Mouse (Mus musculus) MEL (cell line): ENCODE measurements at regions not wholly inside any gene's neighbourhood (a gene's known extent, or its start where the extent isn't known, plus 50 kb on each side); places are given as distances from the start of the nearest gene placed in this dataset.

Source experiments
- DNase-seq: peaks from one replicate; pipeline ENCODE4 v3.0.0; 2011; ENCODE audit warnings: low read depth, low spot score
- H3K27ac ChIP-seq: 2 replicates; pipeline ENCODE4 v1.5.1; 2012; ENCODE audit warnings: low read depth, mild to moderate bottlenecking, control low read depth, low read length, moderate library complexity; ENCODE audit not compliant: control insufficient read depth
- H3K27me3 ChIP-seq, 2 experiments: fragments of 150-350 bp in 1 of 2; sonication (generic) in 1 of 2; 2 replicates each; pipeline ENCODE4 v1.6.1; 2012; ENCODE audit warnings: low read length in 2 of 2, mild to moderate bottlenecking in 2 of 2, improper control_type of control experiment in 1 of 2, moderate library complexity in 1 of 2; ENCODE audit not compliant: insufficient read depth in 2 of 2, control insufficient read depth in 1 of 2
- H3K36me3 ChIP-seq, 2 experiments: 2 replicates each; pipeline ENCODE4 v1.6.1; 2012 to 2014; ENCODE audit warnings: low read length in 2 of 2, improper control_type of control experiment in 1 of 2, inconsistent platforms in 1 of 2, mild to moderate bottlenecking in 1 of 2; ENCODE audit not compliant: insufficient read depth in 2 of 2, control insufficient read depth in 1 of 2
- H3K4me1 ChIP-seq, 2 experiments: fragments of 150-350 bp in 1 of 2; sonication (generic) in 1 of 2; 2 replicates each; pipeline ENCODE4 v1.6.1; 2012; ENCODE audit warnings: low read length in 2 of 2, improper control_type of control experiment in 1 of 2, mild to moderate bottlenecking in 1 of 2; ENCODE audit not compliant: insufficient read depth in 2 of 2, control insufficient read depth in 1 of 2
- H3K4me3 ChIP-seq, 2 experiments: fragments of 150-350 bp in 1 of 2; sonication (generic) in 1 of 2; 2 replicates each; pipeline ENCODE4 v1.5.1; 2012; ENCODE audit warnings: low read depth in 2 of 2, low read length in 2 of 2, mild to moderate bottlenecking in 2 of 2, moderate library complexity in 2 of 2, control low read depth in 1 of 2, improper control_type of control experiment in 1 of 2; ENCODE audit not compliant: control insufficient read depth in 1 of 2, insufficient read depth in 1 of 2
- H3K79me2 ChIP-seq: 2 replicates; pipeline ENCODE4 v1.6.1; 2012; ENCODE audit warnings: mild to moderate bottlenecking, low read length, moderate library complexity; ENCODE audit not compliant: control insufficient read depth, poor library complexity, insufficient read depth
- H3K9ac ChIP-seq: 2 replicates; pipeline ENCODE4 v1.6.1; 2012; ENCODE audit warnings: low read depth, mild to moderate bottlenecking, control low read depth, low read length, moderate library complexity; ENCODE audit not compliant: control insufficient read depth, poor library complexity, severe bottlenecking
- H3K9me3 ChIP-seq: fragments of 150-350 bp; sonication (generic); replicated peaks from 2 replicates; pipeline ENCODE4 v1.6.1; 2012; ENCODE audit warnings: mild to moderate bottlenecking, low read length, improper control_type of control experiment, moderate library complexity; ENCODE audit not compliant: insufficient read depth
- BHLHE40 ChIP-seq: IDR thresholded peaks from 2 replicates; pipeline ENCODE4 v1.6.1; 2012; ENCODE audit warnings: low read depth, mild to moderate bottlenecking, inconsistent platforms, low read length, improper control_type of control experiment, borderline replicate concordance
- CTCF ChIP-seq, 3 experiments: IDR thresholded peaks in 2 of 3; conservative IDR thresholded peaks in 1 of 3; 2 replicates each; pipeline ENCODE4 v1.5.1; 2011 to 2012; ENCODE audit warnings: low read length in 3 of 3, low read depth in 2 of 3, mild to moderate bottlenecking in 2 of 3, improper control_type of control experiment in 1 of 3, inconsistent platforms in 1 of 3, mixed read lengths in 1 of 3, moderate library complexity in 1 of 3; ENCODE audit not compliant: control insufficient read depth in 1 of 3, insufficient read depth in 1 of 3, poor library complexity in 1 of 3, severe bottlenecking in 1 of 3
- E2F4 ChIP-seq: IDR thresholded peaks from 2 replicates; pipeline ENCODE4 v1.6.1; 2011; ENCODE audit warnings: low read depth, low read length, improper control_type of control experiment, borderline replicate concordance
- ETS1 ChIP-seq: IDR thresholded peaks from 2 replicates; pipeline ENCODE4 v1.6.1; 2012; ENCODE audit warnings: low read depth, mild to moderate bottlenecking, inconsistent platforms, low read length, improper control_type of control experiment, moderate library complexity
- JUND ChIP-seq: IDR thresholded peaks from 2 replicates; pipeline ENCODE4 v1.6.1; 2011; ENCODE audit warnings: low read depth, mild to moderate bottlenecking, improper control_type of control experiment, low read length
- KAT2A ChIP-seq: conservative IDR thresholded peaks from 2 replicates; pipeline ENCODE4 v1.6.1; 2012; ENCODE audit warnings: low read depth, low read length, improper control_type of control experiment, inconsistent platforms
- MAX ChIP-seq: IDR thresholded peaks from 2 replicates; pipeline ENCODE4 v1.6.1; 2011; ENCODE audit warnings: low read length, improper control_type of control experiment
- NELFE ChIP-seq: IDR thresholded peaks from 2 replicates; pipeline ENCODE4 v1.6.1; 2011; ENCODE audit warnings: low read depth, low read length, improper control_type of control experiment
- NRF1 ChIP-seq: IDR thresholded peaks from 2 replicates; pipeline ENCODE4 v1.6.1; 2014; ENCODE audit warnings: low read depth, mild to moderate bottlenecking, inconsistent platforms, low read length, improper control_type of control experiment, moderate library complexity; ENCODE audit not compliant: poor library complexity, insufficient read depth, severe bottlenecking
- POLR2AphosphoS2 ChIP-seq: IDR thresholded peaks from 2 replicates; pipeline ENCODE4 v1.6.1; 2011; ENCODE audit warnings: low read length, improper control_type of control experiment
- POLR2AphosphoS5 ChIP-seq: IDR thresholded peaks from 2 replicates; pipeline ENCODE4 v1.6.1; 2012; ENCODE audit warnings: low read depth, borderline replicate concordance, mild to moderate bottlenecking, inconsistent platforms, low read length, moderate library complexity, mixed read lengths
- RCOR1 ChIP-seq: IDR thresholded peaks from 2 replicates; pipeline ENCODE4 v1.6.1; 2012; ENCODE audit warnings: low read depth, mild to moderate bottlenecking, inconsistent platforms, low read length, improper control_type of control experiment
- SIN3A ChIP-seq: IDR thresholded peaks from 2 replicates; pipeline ENCODE4 v1.6.1; 2012; ENCODE audit warnings: low read length, improper control_type of control experiment, inconsistent platforms
- SMC3 ChIP-seq: IDR thresholded peaks from 2 replicates; pipeline ENCODE4 v1.6.1; 2011; ENCODE audit warnings: low read depth, low read length, improper control_type of control experiment
- USF1 ChIP-seq: IDR thresholded peaks from 2 replicates; pipeline ENCODE4 v1.6.1; 2014; ENCODE audit warnings: low read depth, mild to moderate bottlenecking, inconsistent platforms, low read length, improper control_type of control experiment, moderate library complexity
- USF2 ChIP-seq, 2 experiments: IDR thresholded peaks; 2 replicates each; pipeline ENCODE4 v1.6.1; 2011 to 2012; ENCODE audit warnings: improper control_type of control experiment in 2 of 2, low read length in 2 of 2, borderline replicate concordance in 1 of 2, inconsistent platforms in 1 of 2, low read depth in 1 of 2, mild to moderate bottlenecking in 1 of 2; ENCODE audit not compliant: insufficient read depth in 1 of 2
- ZNF384 ChIP-seq: IDR thresholded peaks from 2 replicates; pipeline ENCODE4 v1.6.1; 2012; ENCODE audit warnings: low read depth, mild to moderate bottlenecking, inconsistent platforms, low read length, improper control_type of control experiment

DNA sequence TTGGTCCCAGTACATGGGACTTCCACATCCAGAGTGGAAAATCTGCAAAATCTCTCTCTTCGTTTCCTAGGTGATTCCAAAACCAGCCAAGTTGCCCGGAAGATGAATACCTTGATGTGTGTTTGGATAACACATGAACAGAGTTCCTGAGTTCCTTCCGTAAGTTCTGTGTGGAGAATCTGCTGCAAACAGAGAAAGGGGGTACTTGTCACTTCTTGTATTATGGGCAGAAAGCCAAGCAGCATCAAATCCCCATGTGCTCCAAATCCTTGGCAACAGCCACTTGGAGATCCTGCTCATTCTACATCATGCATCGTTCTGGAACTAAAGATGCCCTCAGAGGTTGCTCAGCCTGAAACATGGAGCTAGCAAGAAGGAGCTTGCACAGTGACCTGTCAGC, 111.1 kb upstream of the Irx5 start:
- Histone ChIP-seq H3K9me3 (no peaks in the 10 kb centered on the region), H3K27me3 (no peaks in the 10 kb centered on the region), H3K9ac (no peak overlapping the region), H3K4me3 (no peak overlapping the region), H3K4me1 (no peaks in the 10 kb centered on the region), H3K79me2 (no peaks in the 10 kb centered on the region), H3K36me3 (no peaks in the 10 kb centered on the region), H3K27ac (no peak overlapping the region)
- no peak for TF ChIP-seq SIN3A
- TF ChIP-seq ETS1 = no peak
- TF ChIP-seq MAX = no peak
- no peak for TF ChIP-seq NRF1
- no peak for DNase-seq

DNA sequence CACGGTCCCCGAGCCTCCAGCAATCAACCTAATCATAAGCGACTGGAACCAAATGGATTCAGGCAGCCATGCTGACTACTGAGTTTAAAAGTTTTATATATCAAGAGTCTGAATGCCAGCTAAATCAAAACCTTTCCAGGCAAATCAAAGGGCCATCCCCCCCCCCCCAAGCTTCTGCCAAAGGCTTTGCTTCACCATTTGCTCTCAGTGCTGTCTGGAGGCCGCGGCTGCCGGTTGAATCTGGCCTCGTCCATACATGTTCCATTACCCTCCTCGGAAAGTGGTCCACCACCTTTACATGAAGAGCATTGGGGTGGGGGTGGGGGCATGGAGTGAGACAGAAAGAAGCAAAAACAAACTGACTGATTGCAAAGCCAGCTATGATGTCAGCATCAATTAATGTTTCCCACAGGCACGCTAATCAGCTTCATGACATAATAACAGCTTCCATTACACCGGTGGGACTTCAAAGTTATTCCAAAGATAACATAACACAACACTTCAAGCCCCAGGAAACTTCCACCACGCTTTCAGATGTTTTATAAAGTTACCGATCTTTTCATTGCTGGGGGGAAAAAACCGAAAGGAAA, 116.6 kb upstream of the Irx5 start:
- Histone ChIP-seq H3K36me3 (no peaks in the 10 kb centered on the region), H3K4me3 (no peak overlapping the region), H3K9me3 (no peaks in the 10 kb centered on the region), H3K79me2 (no peaks in the 10 kb centered on the region), H3K27me3 (no peaks in the 10 kb centered on the region), H3K4me1 (no peaks in the 10 kb centered on the region), H3K27ac (no peak overlapping the region), H3K9ac (no peak overlapping the region)
- TF ChIP-seq NELFE = no peak
- TF ChIP-seq USF1 = no peak
- no peak for TF ChIP-seq SMC3
- TF ChIP-seq RCOR1 = no peak
- DNase-seq = no peak

DNA sequence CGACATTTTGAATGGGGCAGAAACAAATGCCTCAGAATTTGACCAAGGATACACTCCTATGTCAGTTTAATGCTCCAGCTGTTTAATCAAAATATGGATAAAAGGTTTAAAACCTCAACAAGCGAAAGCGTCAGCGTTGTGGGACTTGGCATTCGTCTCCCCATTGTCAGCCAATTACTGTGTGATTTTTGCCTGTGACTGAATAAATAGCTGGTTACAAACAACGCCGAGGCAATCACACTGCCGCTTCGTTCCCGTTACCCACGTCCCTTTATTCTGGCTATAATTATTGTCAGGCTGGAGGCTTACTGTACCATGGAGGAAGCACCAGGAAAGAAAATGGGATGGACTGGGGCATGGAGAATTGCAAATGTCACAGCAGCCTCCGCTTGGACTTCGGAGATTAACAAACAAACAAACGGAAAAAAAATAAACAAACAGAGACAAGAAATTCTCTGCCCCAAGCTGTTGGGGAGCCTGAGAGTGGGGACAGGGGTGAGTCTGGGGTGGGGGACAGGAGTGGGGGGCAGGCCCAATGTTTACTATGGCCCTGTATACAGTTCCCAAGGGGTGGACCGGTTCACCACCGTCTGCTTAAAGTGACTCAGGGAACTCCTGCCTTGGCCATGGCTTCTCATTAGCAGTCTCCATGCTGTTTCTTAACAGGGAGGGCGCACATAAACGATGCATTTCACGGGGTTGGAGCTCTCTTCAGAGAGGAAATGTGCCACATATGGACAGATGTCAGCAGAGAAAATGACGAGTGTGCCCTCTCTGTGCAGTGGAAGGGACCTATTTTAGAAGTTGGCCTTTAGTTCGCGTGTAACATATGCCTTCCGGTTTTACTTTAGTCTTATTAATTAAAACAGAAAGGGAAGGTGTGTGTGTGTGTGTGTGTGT, 125.8 kb upstream of the Irx5 start:
- H3K27me3 ChIP-seq = no peaks in the 10 kb centered on the region
- no peak overlapping the region for H3K27ac ChIP-seq
- no peak for TF ChIP-seq CTCF (IDR thresholded peaks at IDR 0.05 in 2 of 3, conservative IDR thresholded peaks at IDR 0.05 in 1 of 3; ENCODE audit: control insufficient read depth in 1 of 3, insufficient read depth in 1 of 3, low read depth in 2 of 3, low read length in 3 of 3, poor library complexity in 1 of 3, severe bottlenecking in 1 of 3)
- no peak for TF ChIP-seq MAX
- TF ChIP-seq BHLHE40 = no peak
- TF ChIP-seq ZNF384 = no peak
- TF ChIP-seq KAT2A = no peak
- no peak for TF ChIP-seq NELFE
- TF ChIP-seq USF2 (IDR thresholded peaks at IDR 0.05; ENCODE audit: borderline replicate concordance in 1 of 2, insufficient read depth in 1 of 2, low read depth in 1 of 2, low read length in 2 of 2) = no peak
- TF ChIP-seq POLR2AphosphoS5 = no peak
- TF ChIP-seq E2F4 = no peak
- TF ChIP-seq POLR2AphosphoS2 = no peak
- no peak for TF ChIP-seq JUND
- H3K36me3 ChIP-seq = no peaks in the 10 kb centered on the region
- no peaks in the 10 kb centered on the region for H3K9me3 ChIP-seq
- H3K79me2 ChIP-seq = no peaks in the 10 kb centered on the region
- no peak overlapping the region for H3K4me3 ChIP-seq
- no peaks in the 10 kb centered on the region for H3K4me1 ChIP-seq
- no peak for DNase-seq
- H3K9ac ChIP-seq = no peak overlapping the region
